Mouse (Mus musculus): ENCODE data around the gene Camk2g. TPM values are rescaled to one million over a fixed set of nuclear protein-coding genes. Genes with fewer than 3 reads are reported as not detected.
A peak's percentile ranks its signal among the peaks of the same experiment; 100 is the strongest.

The Camk2g gene
- total RNA-seq (2021) (10 to 100 TPM; 36.8 to 41.0 TPM), polyA plus RNA-seq (2012; rRNA removed) (37.0 and 54.6 TPM in 2 replicates)
- long read RNA-seq, transcript Camk2g-203 (19 exons, 3,564 nt), result major isoform, 5 of 20 reads
- long read RNA-seq, partial matches to known transcripts, result 2 of 20 reads
- long read RNA-seq, other reads (novel, unspliced or antisense), result 9 of 20 reads

GRCm38 (mm10) chr14:20793758-20794531, at the start of gene Camk2g:
Camk2g (minus strand) TSS chr14:20794088.
- Histone ChIP-seq H3K4me1 (ENCODE audit: control insufficient read depth, insufficient read depth, low read length) (peaks cover 9% of the 10 kb centered on the region), H3K4me3 (peak within 1 kb of the TSS; percentile 90), H3K9ac (ENCODE audit: low read depth, low read length) (peak within 1 kb of the TSS; percentile 97), H3K79me2 (replicated peaks; ENCODE audit: control insufficient read depth, insufficient read depth, low read length) (peaks cover 6% of the 10 kb centered on the region), H3K27me3 (ENCODE audit: control insufficient read depth, insufficient read depth, low read length) (no peaks in the 10 kb centered on the region), H3K27ac (peak within 1 kb of the TSS; percentile 87), H3K36me3 (ENCODE audit: control insufficient read depth, insufficient read depth, low read length) (peaks cover 2% of the 10 kb centered on the region; the same call in 1 of the 2 replicates)
- TF ChIP-seq CTCF (IDR thresholded peaks at IDR 0.05) (peak; percentile 52), EP300 (IDR thresholded peaks at IDR 0.05; ENCODE audit: insufficient read depth, low read depth, low read length) (no peak), POLR2A (IDR thresholded peaks at IDR 0.05; ENCODE audit: insufficient read depth, low read depth, low read length) (peak; percentile 67; the same call in 1 of the 2 replicates)
- intact Hi-C loops (cut with DNase I), result no loop called here
- under 1% methylated on average over 49 of the region's 76 CpGs for WGBS
- peak; percentile 90 to 92 for DNase-seq

DNA sequence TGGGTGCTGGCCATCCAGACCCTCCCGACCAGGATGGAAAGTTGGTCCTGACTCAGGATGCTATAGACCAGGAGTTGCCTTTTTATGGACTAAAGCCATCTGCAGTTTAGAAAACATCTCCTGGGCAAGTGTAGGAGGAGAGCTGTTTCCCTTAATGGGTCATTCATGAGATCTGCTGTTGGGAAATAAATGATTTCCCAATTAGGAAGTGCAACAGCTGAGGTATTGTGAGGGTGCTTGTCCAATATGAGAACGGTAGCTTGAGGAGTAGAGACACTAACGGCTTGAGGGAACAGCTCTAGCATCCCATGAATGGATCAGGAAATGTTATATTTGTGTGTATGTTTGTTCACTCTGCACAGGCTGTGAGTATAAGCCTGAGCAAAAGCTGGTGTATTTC, 48.7 kb upstream of the Camk2g start:
- Histone ChIP-seq H3K4me3 (no peak overlapping the region), H3K79me2 (replicated peaks; ENCODE audit: control insufficient read depth, insufficient read depth, low read length) (no peaks in the 10 kb centered on the region), H3K27ac (no peak overlapping the region), H3K9ac (ENCODE audit: low read depth, low read length) (no peak overlapping the region), H3K27me3 (ENCODE audit: control insufficient read depth, insufficient read depth, low read length) (no peaks in the 10 kb centered on the region), H3K4me1 (ENCODE audit: control insufficient read depth, insufficient read depth, low read length) (peaks cover 5% of the 10 kb centered on the region), H3K36me3 (ENCODE audit: control insufficient read depth, insufficient read depth, low read length) (no peaks in the 10 kb centered on the region)
- WGBS, result 51% methylated on average over 3 of the region's 3 CpGs
- TF ChIP-seq CTCF (IDR thresholded peaks at IDR 0.05) (no peak), EP300 (IDR thresholded peaks at IDR 0.05; ENCODE audit: insufficient read depth, low read depth, low read length) (no peak), POLR2A (IDR thresholded peaks at IDR 0.05; ENCODE audit: insufficient read depth, low read depth, low read length) (no peak)
- DNase-seq, result no peak
- intact Hi-C loops (cut with DNase I), result no loop called here

- WGBS, result 93% methylated on average over 2 of the region's 2 CpGs
- no peak overlapping the region for H3K27ac ChIP-seq
- H3K4me3 ChIP-seq, result no peak overlapping the region
- no peaks in the 10 kb centered on the region for H3K36me3 ChIP-seq (ENCODE audit: control insufficient read depth, insufficient read depth, low read length)
- no peak for DNase-seq
- no peaks in the 10 kb centered on the region for H3K79me2 ChIP-seq (replicated peaks; ENCODE audit: control insufficient read depth, insufficient read depth, low read length)
- intact Hi-C loops (cut with DNase I), result no loop called here
- no peaks in the 10 kb centered on the region for H3K27me3 ChIP-seq (ENCODE audit: control insufficient read depth, insufficient read depth, low read length)
- TF ChIP-seq EP300 (IDR thresholded peaks at IDR 0.05; ENCODE audit: insufficient read depth, low read depth, low read length) (no peak), CTCF (IDR thresholded peaks at IDR 0.05) (no peak), POLR2A (IDR thresholded peaks at IDR 0.05; ENCODE audit: insufficient read depth, low read depth, low read length) (no peak)
- no peak overlapping the region for H3K9ac ChIP-seq (ENCODE audit: low read depth, low read length)
- H3K4me1 ChIP-seq (ENCODE audit: control insufficient read depth, insufficient read depth, low read length), result peaks cover 5% of the 10 kb centered on the region
These were observed 47.6 kb upstream of the Camk2g start for GRCm38 (mm10) chr14:20841526-20841925.

- intact Hi-C loops (cut with DNase I), result no loop called here
- Histone ChIP-seq H3K79me2 (replicated peaks; ENCODE audit: control insufficient read depth, insufficient read depth, low read length) (no peaks in the 10 kb centered on the region), H3K36me3 (ENCODE audit: control insufficient read depth, insufficient read depth, low read length) (no peaks in the 10 kb centered on the region), H3K27me3 (ENCODE audit: control insufficient read depth, insufficient read depth, low read length) (no peaks in the 10 kb centered on the region), H3K4me1 (ENCODE audit: control insufficient read depth, insufficient read depth, low read length) (peaks cover 1% of the 10 kb centered on the region; the same call in 1 of the 2 replicates), H3K27ac (no peak overlapping the region), H3K9ac (ENCODE audit: low read depth, low read length) (no peak overlapping the region), H3K4me3 (no peak overlapping the region)
- WGBS, result 89% methylated on average over 7 of the region's 7 CpGs
- no peak for DNase-seq
- no peak for TF ChIP-seq CTCF (IDR thresholded peaks at IDR 0.05)
- TF ChIP-seq POLR2A (IDR thresholded peaks at IDR 0.05; ENCODE audit: insufficient read depth, low read depth, low read length), result no peak
- TF ChIP-seq EP300 (IDR thresholded peaks at IDR 0.05; ENCODE audit: insufficient read depth, low read depth, low read length), result no peak
These were observed 43.8 kb upstream of the Camk2g start for GRCm38 (mm10) chr14:20837681-20838080.

DNA sequence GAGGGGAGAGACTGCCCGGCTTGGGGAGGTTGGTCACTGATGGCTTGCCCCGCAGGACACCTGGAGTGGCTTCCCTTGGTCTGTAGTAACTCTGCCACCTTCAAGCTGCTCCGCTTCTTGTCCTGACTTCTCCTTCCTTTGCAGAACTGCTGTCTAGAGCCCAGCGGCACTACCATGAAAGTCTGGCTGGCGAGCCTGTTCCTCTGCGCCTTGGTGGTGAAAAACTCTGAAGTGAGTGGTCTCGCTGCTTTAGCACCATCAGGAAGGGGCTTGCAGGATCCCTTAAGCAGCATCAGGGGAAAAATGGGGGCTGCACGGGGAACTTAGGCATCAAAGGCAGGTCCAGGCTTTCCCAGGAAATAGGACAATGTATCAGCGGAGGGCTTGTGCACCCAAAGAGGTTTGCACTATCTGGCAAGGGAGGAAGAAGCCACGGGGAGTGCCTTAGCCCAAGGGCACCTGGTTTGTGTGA, 43.1 kb upstream of the Camk2g start:
- no peaks in the 10 kb centered on the region for H3K79me2 ChIP-seq (replicated peaks; ENCODE audit: control insufficient read depth, insufficient read depth, low read length)
- peak overlapping the region; percentile 74 for H3K27ac ChIP-seq
- H3K4me3 ChIP-seq, result peak overlapping the region; percentile 56
- DNase-seq, result no peak
- peaks cover 1% of the 10 kb centered on the region; the same call in 1 of the 2 replicates for H3K4me1 ChIP-seq (ENCODE audit: control insufficient read depth, insufficient read depth, low read length)
- no peak for TF ChIP-seq EP300 (IDR thresholded peaks at IDR 0.05; ENCODE audit: insufficient read depth, low read depth, low read length)
- no peak for TF ChIP-seq CTCF (IDR thresholded peaks at IDR 0.05)
- TF ChIP-seq POLR2A (IDR thresholded peaks at IDR 0.05; ENCODE audit: insufficient read depth, low read depth, low read length), result no peak
- H3K36me3 ChIP-seq (ENCODE audit: control insufficient read depth, insufficient read depth, low read length), result no peaks in the 10 kb centered on the region
- H3K27me3 ChIP-seq (ENCODE audit: control insufficient read depth, insufficient read depth, low read length), result no peaks in the 10 kb centered on the region
- intact Hi-C loops (cut with DNase I), result loop anchor here (1.0 kb wide), 1 partner anchor 36 kb away; no protein-coding TSS in a partner anchor
- WGBS, result 11% methylated on average over 10 of the region's 10 CpGs
- H3K9ac ChIP-seq (ENCODE audit: low read depth, low read length), result peak overlapping the region; percentile 82

Measured in heart, adult 2 months (tissue).